Comparison of ENCODE assay signal across 27 mouse cellular contexts in genomic region chr4:117350139-117350693, GRCm38 (mm10).
DNase-seq lines count a peak whose midpoint lies in the region; ATAC-seq and TF ChIP-seq lines count a peak whose summit lies in the region.
"Had no signal": no experiment of that assay in that cellular context is flagged by ENCODE, and none has a peak within 500 bp of the region (broad histone marks: within the 10 kb centered on the region; RNA-seq: fewer than 3 reads in every experiment).

No protein-coding gene starts in this region.

- H3K9me3 ChIP-seq in hindbrain, embryonic 14.5 days (ENCODE audit: control insufficient read depth, low read length): no peaks in the 10 kb centered on the region
- H3K9me3 ChIP-seq in hindbrain, embryonic 11.5 days (ENCODE audit: control insufficient read depth, low read length): no peaks in the 10 kb centered on the region
- no peaks in the 10 kb centered on the region for H3K9me3 ChIP-seq in midbrain, embryonic 13.5 days
- H3K9me3 ChIP-seq in midbrain, embryonic 11.5 days (ENCODE audit: control insufficient read depth, low read length): no peaks in the 10 kb centered on the region
- no peaks in the 10 kb centered on the region for H3K9me3 ChIP-seq in hindbrain, embryonic 16.5 days (ENCODE audit: control insufficient read depth, low read length)
- H3K9me3 ChIP-seq in midbrain, postnatal 0 days (ENCODE audit: low read length): no peaks in the 10 kb centered on the region
- H3K9me3 ChIP-seq: forebrain, embryonic 12.5 days; heart, embryonic 12.5 days; liver, embryonic 15.5 days; midbrain, embryonic 12.5 days had no signal

- no peak overlapping the region for H3K9ac ChIP-seq in hindbrain, embryonic 14.5 days
- no peak overlapping the region for H3K9ac ChIP-seq in hindbrain, embryonic 11.5 days (ENCODE audit: low read depth, low read length)
- H3K9ac ChIP-seq in midbrain, embryonic 13.5 days (replicated peaks): no peak overlapping the region
- no peak overlapping the region for H3K9ac ChIP-seq in midbrain, embryonic 11.5 days (ENCODE audit: low read length)
- no peak overlapping the region for H3K9ac ChIP-seq in hindbrain, embryonic 16.5 days (ENCODE audit: low read depth, low read length)
- no peak overlapping the region for H3K9ac ChIP-seq in midbrain, postnatal 0 days (replicated peaks; ENCODE audit: low read length, poor library complexity, severe bottlenecking)
- H3K9ac ChIP-seq: forebrain, embryonic 12.5 days; forebrain, postnatal 0 days; heart, embryonic 12.5 days; liver, embryonic 15.5 days; lung, embryonic 14.5 days; midbrain, embryonic 12.5 days had no signal

- no peak overlapping the region for H3K27ac ChIP-seq in hindbrain, embryonic 14.5 days
- H3K27ac ChIP-seq in hindbrain, embryonic 11.5 days (ENCODE audit: low read depth, low read length): no peak overlapping the region
- no peak overlapping the region for H3K27ac ChIP-seq in midbrain, embryonic 13.5 days
- H3K27ac ChIP-seq in midbrain, embryonic 11.5 days (ENCODE audit: low read depth, low read length): no peak overlapping the region
- H3K27ac ChIP-seq in hindbrain, embryonic 16.5 days (ENCODE audit: low read depth, low read length): no peak overlapping the region
- H3K27ac ChIP-seq in midbrain, postnatal 0 days (ENCODE audit: low read depth, low read length): no peak overlapping the region
- H3K27ac ChIP-seq: forebrain, embryonic 12.5 days; left cerebral cortex, adult 2 months; liver, embryonic 15.5 days; midbrain, embryonic 12.5 days had no signal

- H3K4me3 ChIP-seq in hindbrain, embryonic 14.5 days (replicated peaks; ENCODE audit: low read length): no peak overlapping the region
- H3K4me3 ChIP-seq in hindbrain, embryonic 11.5 days (ENCODE audit: low read depth, low read length): no peak overlapping the region
- H3K4me3 ChIP-seq in midbrain, embryonic 13.5 days (replicated peaks): no peak overlapping the region
- H3K4me3 ChIP-seq in midbrain, embryonic 11.5 days (ENCODE audit: low read depth, low read length): no peak overlapping the region
- no peak overlapping the region for H3K4me3 ChIP-seq in hindbrain, embryonic 16.5 days (ENCODE audit: low read length)
- no peak overlapping the region for H3K4me3 ChIP-seq in midbrain, postnatal 0 days (ENCODE audit: low read depth, low read length)
- H3K4me3 ChIP-seq: erythroblast, embryonic 14.5 days; forebrain, embryonic 12.5 days; heart, adult 2 months; heart, embryonic 12.5 days; left cerebral cortex, adult 2 months; liver, embryonic 15.5 days; midbrain, embryonic 12.5 days; myocyte had no signal

- 63% methylated on average over 12 of the region's 12 CpGs for WGBS in hindbrain, embryonic 14.5 days
- 85% methylated on average over 12 of the region's 12 CpGs for WGBS in hindbrain, embryonic 11.5 days
- 70% methylated on average over 12 of the region's 12 CpGs for WGBS in midbrain, embryonic 13.5 days
- WGBS in midbrain, embryonic 11.5 days: 84% methylated on average over 12 of the region's 12 CpGs
- WGBS in hindbrain, embryonic 16.5 days: 50% methylated on average over 12 of the region's 12 CpGs
- 66% methylated on average over 12 of the region's 12 CpGs for WGBS in midbrain, postnatal 0 days

- peaks cover 39% of the 10 kb centered on the region for H3K27me3 ChIP-seq in hindbrain, embryonic 14.5 days (ENCODE audit: control insufficient read depth, insufficient read depth, low read length)
- peaks cover 13% of the 10 kb centered on the region for H3K27me3 ChIP-seq in hindbrain, embryonic 11.5 days (ENCODE audit: control insufficient read depth, insufficient read depth, low read length)
- peaks cover 83% of the 10 kb centered on the region for H3K27me3 ChIP-seq in midbrain, embryonic 13.5 days
- H3K27me3 ChIP-seq in midbrain, embryonic 11.5 days (ENCODE audit: control insufficient read depth, insufficient read depth, low read length): peaks cover 14% of the 10 kb centered on the region
- no peaks in the 10 kb centered on the region; the same call in 1 of the 2 replicates for H3K27me3 ChIP-seq in hindbrain, embryonic 16.5 days (replicated peaks; ENCODE audit: control insufficient read depth, insufficient read depth, low read length)
- peaks cover 19% of the 10 kb centered on the region; the same call in 1 of the 2 replicates for H3K27me3 ChIP-seq in midbrain, postnatal 0 days (ENCODE audit: insufficient read depth, low read length)
- H3K27me3 ChIP-seq: liver, embryonic 15.5 days had no signal

- no peak overlapping the region for H3K4me2 ChIP-seq in hindbrain, embryonic 14.5 days (replicated peaks)
- H3K4me2 ChIP-seq in hindbrain, embryonic 11.5 days (replicated peaks; ENCODE audit: low read depth, low read length): no peak overlapping the region
- no peak overlapping the region for H3K4me2 ChIP-seq in midbrain, embryonic 13.5 days (replicated peaks)
- no peak overlapping the region for H3K4me2 ChIP-seq in midbrain, embryonic 11.5 days
- H3K4me2 ChIP-seq in hindbrain, embryonic 16.5 days (ENCODE audit: low read length): no peak overlapping the region
- H3K4me2 ChIP-seq in midbrain, postnatal 0 days (ENCODE audit: low read depth, low read length, poor library complexity, severe bottlenecking): no peak overlapping the region
- H3K4me2 ChIP-seq: forebrain, embryonic 12.5 days; heart, embryonic 12.5 days; liver, embryonic 15.5 days; lung, embryonic 14.5 days; midbrain, embryonic 12.5 days had no signal

- DNase-seq in hindbrain, embryonic 14.5 days (ENCODE audit: low spot score): no peak
- no peak for DNase-seq in hindbrain, embryonic 11.5 days (ENCODE audit: low spot score)
- DNase-seq in midbrain, embryonic 11.5 days (ENCODE audit: low spot score, missing footprints): no peak
- peak; percentile 52 for DNase-seq in midbrain, postnatal 0 days (ENCODE audit: low spot score)
- no peak for DNase-seq in MN1 (ENCODE audit: low spot score)
- DNase-seq in urinary bladder, postnatal 4 days (ENCODE audit: low spot score in 2 of 2): no peak
- DNase-seq: adrenal gland, adult 2 months; adrenal gland, postnatal 36 days; cerebellum, adult 2 months; cerebellum, postnatal 14 days; forebrain, postnatal 0 days; heart, adult 2 months; kidney, adult 9 months; kidney, postnatal 25 days; lung, embryonic 14.5 days; spleen, adult 18-20 months; thymus, postnatal 25 days had no signal

- ATAC-seq in hindbrain, embryonic 14.5 days (ENCODE audit: low FRiP score): peak; percentile 64; the same call in 1 of the 2 replicates
- ATAC-seq in hindbrain, embryonic 11.5 days (ENCODE audit: low FRiP score): no peak; the same call in 1 of the 2 replicates
- peak; percentile 34; the same call in 1 of the 2 replicates for ATAC-seq in midbrain, embryonic 13.5 days
- ATAC-seq in midbrain, embryonic 11.5 days (ENCODE audit: low FRiP score): no peak
- ATAC-seq in hindbrain, embryonic 16.5 days: peak; percentile 75
- 0 out of 2 replicates have a peak, but pooled peaks have one; percentile 39 for ATAC-seq in midbrain, postnatal 0 days (ENCODE audit: low FRiP score)
- ATAC-seq: forebrain, postnatal 0 days; intestine, embryonic 16.5 days had no signal

- no peak for TF ChIP-seq CTCF in midbrain, postnatal 0 days (IDR thresholded peaks at IDR 0.05)

- H3K4me1 ChIP-seq in hindbrain, embryonic 14.5 days (replicated peaks; ENCODE audit: control insufficient read depth, insufficient read depth, low read length): peaks cover 12% of the 10 kb centered on the region; the same call in 1 of the 2 replicates
- no peaks in the 10 kb centered on the region; the same call in 1 of the 2 replicates for H3K4me1 ChIP-seq in hindbrain, embryonic 11.5 days (replicated peaks; ENCODE audit: control insufficient read depth, insufficient read depth, low read length)
- H3K4me1 ChIP-seq in midbrain, embryonic 13.5 days (replicated peaks): peaks cover 25% of the 10 kb centered on the region
- H3K4me1 ChIP-seq in midbrain, embryonic 11.5 days (ENCODE audit: control insufficient read depth, insufficient read depth, low read length): peaks cover 9% of the 10 kb centered on the region; the same call in 1 of the 2 replicates
- peaks cover 10% of the 10 kb centered on the region for H3K4me1 ChIP-seq in hindbrain, embryonic 16.5 days (ENCODE audit: control insufficient read depth, insufficient read depth, low read depth, low read length)
- H3K4me1 ChIP-seq in midbrain, postnatal 0 days (ENCODE audit: insufficient read depth, low read length): peaks cover 4% of the 10 kb centered on the region; the same call in 1 of the 2 replicates
- H3K4me1 ChIP-seq: liver, embryonic 15.5 days; midbrain, embryonic 12.5 days had no signal

- H3K36me3 ChIP-seq in hindbrain, embryonic 14.5 days (replicated peaks; ENCODE audit: control insufficient read depth, insufficient read depth): no peaks in the 10 kb centered on the region
- no peaks in the 10 kb centered on the region for H3K36me3 ChIP-seq in hindbrain, embryonic 11.5 days (ENCODE audit: control insufficient read depth, insufficient read depth, low read length)
- no peaks in the 10 kb centered on the region for H3K36me3 ChIP-seq in midbrain, embryonic 13.5 days
- no peaks in the 10 kb centered on the region for H3K36me3 ChIP-seq in midbrain, embryonic 11.5 days (ENCODE audit: control insufficient read depth, insufficient read depth, low read length)
- H3K36me3 ChIP-seq in hindbrain, embryonic 16.5 days (ENCODE audit: control insufficient read depth, insufficient read depth, low read length): no peaks in the 10 kb centered on the region
- H3K36me3 ChIP-seq in midbrain, postnatal 0 days (ENCODE audit: insufficient read depth, low read length): no peaks in the 10 kb centered on the region
- H3K36me3 ChIP-seq: forebrain, embryonic 12.5 days; heart, embryonic 12.5 days; liver, embryonic 15.5 days; midbrain, embryonic 12.5 days had no signal

Comparison
In these comparisons a context has a peak if more than half of its experiments do, and no peak if none do; other contexts are left out.
1. ATAC-seq: peak in hindbrain, embryonic 14.5 days (single experiment), midbrain, embryonic 13.5 days (single experiment), hindbrain, embryonic 16.5 days (single experiment) and midbrain, postnatal 0 days (single experiment); none in hindbrain, embryonic 11.5 days (single experiment) and midbrain, embryonic 11.5 days (single experiment).